Mouse (Mus musculus): ENCODE data around the gene Hs3st1.

Hs3st1 gene

DNA sequence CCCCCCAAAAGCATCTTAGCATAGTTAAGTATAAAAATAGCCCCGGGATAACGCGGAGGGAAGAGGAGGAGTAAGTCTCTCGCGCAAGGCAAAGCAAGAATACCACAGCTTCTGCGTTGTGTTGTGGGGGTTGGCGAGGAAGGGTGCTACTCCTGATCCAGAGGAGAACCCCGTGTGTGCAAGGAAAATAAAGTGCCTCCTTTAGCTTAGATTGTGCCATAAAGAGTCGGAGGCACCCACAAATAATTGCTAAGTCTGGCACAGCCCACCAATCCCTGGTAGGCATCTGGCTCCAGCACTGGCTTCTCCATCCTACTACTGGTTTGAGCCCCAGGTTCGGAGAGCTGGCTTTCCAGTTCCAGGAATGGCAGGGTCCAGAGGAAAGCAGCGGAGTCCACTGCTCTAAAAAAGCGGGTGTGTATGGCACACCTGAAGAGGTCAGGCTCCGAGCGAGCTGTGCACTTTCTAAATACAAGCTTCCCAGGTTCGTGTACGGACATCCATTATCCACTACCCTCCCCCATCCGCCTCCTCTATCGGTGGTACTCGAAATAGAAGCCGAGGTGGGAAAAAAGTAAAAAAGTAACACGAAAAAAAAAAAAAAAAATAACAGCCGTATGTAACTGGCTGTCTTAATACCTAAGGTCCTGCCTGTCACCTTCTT lies 111.9 kb downstream of the Hs3st1 start:
- DNase-seq (ENCODE audit: low spot score): no peak

DNA sequence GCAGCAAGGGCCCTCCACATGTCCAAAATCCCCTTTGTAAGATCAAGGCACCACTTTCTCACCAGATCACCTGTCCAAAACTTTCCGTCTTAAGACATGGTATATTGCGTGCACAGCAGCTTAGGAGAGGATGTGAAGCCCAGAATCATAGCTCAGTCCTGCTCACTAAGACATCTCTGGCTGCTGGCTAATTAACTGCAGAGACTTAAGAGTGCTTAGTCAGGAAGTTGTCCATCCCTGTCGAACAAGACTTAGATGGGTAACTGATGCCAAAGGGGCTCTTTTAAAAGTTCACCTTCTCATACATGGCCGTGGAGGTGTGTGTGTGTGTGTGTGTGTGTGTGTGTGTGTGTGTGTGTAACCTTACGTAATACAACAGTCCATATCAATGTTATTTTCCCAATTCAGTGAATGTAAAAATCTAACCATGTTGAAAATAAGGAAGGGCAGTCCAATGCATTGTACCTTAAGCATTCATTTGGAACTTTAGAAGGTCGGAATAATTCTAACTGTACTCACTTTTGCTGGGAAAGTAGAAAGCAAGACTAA lies 113.0 kb downstream of the Hs3st1 start:
- no peak for DNase-seq (ENCODE audit: low spot score)

DNA sequence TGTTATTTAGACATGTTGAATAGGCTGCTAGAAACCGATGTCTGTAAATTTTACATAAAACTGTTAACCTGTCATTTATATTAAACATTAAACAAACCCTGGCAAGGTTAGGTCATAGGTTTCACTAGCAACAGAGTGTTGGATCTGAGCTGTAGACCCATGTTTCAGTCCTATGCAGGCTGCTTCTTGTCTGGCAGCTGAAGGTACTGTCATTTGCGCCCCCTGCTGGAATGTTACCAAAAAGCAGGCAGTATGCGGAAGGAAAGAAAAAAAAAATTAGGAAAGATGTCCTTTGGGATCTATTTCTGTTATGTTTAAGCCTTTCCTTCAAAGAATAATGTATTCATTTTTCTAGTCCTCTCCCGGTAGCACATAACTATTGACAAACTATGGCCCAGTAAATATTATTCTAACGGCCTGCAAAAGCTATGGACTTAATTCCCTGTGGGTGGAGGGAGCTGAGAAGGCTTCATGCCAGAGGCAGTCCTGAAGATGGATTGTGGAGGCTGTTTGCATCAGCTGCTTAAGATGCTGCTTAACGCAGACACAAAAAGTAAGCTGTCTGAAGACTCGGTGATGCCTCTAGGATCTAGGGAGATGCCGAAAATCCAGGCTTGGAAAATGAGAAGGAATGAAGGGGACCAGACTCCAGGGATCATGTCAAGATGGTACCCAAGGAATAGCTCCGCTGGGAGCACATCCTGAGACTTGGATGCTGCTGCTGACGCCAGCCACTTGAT lies 115.7 kb downstream of the Hs3st1 start:
- DNase-seq (ENCODE audit: low spot score): peak; percentile 58

DNA sequence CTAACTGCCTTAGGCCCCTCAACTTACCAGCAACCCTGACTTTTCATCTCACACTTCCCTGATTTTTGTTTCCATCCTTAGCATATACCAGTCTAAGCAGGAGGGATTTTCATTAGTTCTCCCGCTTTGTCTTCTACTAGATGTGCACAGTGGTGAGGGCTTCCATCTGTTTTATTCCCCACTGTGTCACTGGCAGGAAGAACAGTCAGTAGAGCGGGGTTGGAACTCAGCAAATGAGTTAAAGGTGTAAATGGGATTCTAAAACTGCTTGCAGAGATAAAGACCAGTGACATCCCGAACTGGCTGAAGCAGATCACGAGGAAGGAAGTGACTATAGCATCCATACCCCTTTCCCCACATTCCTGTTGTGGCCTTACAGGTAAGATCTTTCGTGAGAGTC lies 116.3 kb downstream of the Hs3st1 start:
- no peak for DNase-seq (ENCODE audit: low spot score)

DNA sequence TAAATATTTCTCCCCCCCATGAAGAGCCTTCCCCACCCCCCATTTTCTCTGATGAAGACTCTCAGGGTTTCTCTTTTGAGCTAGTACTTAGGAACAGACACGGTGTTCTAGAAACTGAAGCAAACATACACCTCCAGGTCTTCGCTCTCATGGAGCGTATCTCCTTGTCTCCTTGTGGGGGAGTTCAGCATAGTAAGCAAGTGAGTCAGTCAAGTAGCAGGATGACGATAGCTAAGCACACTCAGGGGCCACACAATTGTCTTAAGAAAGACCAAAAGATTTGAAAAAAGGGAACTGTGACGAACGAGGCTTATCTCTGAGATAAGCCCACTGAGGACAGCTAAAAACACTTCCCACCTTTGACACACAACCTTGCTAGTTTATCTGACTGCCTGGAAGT lies 117.4 kb downstream of the Hs3st1 start:
- DNase-seq (ENCODE audit: low spot score): no peak

DNA sequence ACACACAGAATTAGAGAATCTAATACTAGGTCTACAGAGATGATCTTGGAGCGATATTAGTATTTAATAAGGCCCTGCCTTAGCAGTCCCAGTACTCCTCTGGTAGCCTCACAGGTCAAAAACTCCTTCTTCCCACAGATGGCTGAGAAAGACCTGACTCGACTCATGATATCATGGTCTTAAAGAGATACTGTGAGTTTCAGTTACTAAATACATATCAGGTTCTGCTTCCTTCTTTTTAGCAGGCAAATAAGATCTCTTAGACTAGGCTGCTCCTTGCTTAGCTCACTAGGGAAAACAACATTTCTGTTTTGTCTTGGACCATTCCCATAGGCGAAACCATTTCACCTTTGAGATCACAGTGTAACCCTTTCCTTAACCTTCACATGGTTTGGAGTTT lies 119.2 kb downstream of the Hs3st1 start:
- DNase-seq (ENCODE audit: low spot score): no peak

DNA sequence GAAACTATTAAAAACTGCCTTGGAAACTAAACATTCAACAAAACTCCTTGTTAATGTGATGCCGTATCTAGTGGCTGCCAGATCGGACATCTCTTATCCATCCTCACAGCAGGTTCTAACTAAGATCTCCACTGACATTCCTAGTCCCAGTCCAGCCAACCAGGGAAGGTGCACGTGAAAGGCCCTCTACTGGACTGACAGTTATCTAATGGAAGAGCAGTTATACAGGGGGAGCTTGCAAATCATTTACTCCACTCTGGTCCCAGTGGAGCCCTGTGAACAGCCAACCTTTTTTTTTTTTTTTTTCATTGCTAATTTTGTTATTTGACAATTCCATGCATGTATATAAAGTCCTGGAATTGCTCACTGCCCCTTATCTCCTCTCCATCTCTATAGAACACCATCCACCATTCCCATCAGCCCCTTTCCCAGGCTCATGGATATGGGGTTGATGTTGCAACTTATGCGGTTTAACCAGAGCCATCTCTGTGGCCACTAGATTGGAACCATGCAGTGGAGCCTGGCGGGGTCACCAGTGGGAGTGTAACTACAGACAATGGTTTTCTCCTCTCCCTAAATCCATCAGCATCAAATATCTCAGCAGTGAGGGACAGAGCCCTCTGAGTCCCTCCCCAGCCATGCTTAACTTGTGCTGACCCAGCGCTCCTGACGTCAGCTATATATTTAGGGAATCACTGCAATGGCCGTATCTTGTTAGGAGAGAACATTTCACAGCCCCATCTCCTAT lies 120.8 kb downstream of the Hs3st1 start:
- DNase-seq (ENCODE audit: low spot score): no peak

DNA sequence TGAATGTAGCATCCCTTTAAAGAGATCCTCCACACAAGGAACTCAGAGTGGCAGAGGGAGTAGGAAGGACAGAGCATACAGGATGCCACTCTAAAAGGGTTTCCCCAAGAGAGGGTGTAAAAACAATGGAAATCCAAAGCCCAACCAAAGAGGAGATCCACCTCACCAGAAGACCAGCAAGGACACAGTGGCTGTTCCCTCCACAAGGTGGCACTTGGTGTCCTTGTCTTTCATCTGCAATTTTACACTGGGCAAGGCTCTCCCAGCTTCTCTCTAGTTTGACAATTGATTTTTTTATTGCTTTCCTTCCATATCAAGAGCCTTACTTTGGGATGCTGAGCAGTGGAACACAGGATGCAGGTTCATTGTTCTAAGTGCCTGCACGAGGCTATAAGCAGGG lies 122.1 kb downstream of the Hs3st1 start:
- DNase-seq (ENCODE audit: low spot score): no peak

DNA sequence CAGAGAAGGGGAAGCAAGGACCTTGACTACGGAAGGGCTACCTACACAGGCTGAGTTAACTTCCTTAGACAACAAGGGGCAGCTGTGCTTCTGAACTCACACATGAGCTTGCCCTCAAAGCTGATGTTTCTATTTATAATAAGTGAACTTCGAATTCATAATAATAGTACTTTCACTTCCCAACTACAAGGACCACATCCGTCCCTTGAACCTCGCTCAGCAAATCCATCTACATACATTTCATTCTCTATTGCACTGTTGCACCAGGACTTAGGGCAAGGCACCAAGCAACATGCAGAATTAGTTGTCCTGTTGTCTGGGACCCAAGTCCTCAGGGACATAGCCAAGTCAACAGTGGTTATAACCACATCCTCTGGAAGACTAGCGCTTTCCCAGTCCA lies 124.4 kb downstream of the Hs3st1 start:
- DNase-seq (ENCODE audit: low spot score): no peak

DNA sequence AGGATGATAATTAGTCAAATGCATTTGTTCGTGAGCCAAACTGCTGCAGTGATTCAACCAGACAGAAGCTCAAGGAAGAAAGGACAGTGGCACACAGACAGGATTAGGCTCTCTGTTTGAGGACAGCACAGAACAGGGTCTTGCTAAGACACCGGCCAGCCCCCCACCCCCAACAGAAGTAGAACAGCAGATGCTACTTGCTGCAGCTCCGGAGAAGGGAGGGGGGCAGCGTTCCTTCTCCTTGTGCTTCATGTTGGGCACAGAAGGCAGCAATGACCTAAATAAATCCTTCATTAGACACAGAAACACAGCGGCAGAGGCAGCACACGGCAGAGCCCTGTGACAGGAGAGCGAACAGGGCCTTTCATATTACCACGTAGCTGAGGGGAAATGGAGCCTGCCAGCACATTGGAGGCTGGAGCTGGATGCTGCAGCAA lies 130.2 kb downstream of the Hs3st1 start:
- no peak for DNase-seq (ENCODE audit: low spot score)

DNA sequence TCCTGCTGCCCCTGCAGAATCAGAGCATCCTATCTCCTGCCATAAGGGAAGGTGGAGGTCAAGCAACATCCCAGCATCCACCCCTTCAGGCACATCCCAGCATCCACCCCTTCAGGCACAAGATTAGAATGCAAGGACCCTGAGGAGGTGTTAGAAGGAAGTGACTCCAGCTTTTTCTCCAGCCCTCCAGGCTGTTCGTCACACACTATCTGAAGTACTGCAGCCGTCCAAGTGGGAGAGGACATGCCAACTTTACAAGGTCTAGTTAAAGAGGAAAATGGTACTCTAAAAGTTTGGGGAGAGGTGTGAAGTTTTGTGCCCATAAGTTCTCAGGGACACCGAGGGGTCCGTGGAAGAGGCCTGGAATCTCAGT lies 131.1 kb downstream of the Hs3st1 start:
- DNase-seq (ENCODE audit: low spot score): no peak

DNA sequence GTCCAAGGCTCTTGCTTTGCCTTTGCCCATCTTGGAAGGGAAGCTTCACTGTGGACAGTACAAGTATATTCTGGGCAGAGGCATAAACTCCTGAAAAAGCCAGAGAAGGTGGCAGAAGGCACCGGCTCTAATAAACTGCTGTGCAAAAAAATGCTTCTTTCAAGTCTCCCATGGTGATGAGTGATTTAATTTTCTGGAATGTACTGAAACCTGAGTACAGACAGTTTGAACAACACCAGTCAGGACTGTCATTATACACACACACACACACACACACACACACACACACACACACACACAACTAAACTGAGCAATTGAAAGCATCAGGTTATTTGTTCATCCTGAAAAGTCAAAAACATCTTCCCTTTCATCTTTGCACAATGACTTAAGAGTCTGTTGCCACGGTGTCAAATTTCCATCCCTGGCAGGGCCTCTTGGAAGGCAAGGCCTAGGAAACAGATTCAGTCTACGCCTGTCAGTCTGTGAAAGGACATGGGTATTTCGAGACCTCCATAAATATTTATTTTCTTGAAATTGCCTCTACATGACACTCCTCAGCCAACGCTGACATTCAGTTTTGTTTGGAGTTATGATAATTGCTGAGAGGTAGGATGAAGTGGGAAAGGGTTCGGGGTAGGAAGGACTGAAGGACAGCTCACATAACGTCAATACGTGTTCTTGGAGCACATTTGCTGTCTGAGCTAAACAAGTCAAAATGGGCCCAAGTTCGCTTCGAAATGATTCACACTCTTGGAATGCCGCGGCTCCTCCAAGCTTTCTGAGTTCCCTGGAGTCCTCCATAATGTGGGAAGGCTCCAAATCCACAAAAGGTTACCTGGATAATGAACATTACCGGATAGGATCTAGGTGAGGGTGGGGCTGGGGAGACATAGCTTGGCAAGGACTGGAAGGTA lies 131.7 kb downstream of the Hs3st1 start:
- DNase-seq (ENCODE audit: low spot score): no peak

DNA sequence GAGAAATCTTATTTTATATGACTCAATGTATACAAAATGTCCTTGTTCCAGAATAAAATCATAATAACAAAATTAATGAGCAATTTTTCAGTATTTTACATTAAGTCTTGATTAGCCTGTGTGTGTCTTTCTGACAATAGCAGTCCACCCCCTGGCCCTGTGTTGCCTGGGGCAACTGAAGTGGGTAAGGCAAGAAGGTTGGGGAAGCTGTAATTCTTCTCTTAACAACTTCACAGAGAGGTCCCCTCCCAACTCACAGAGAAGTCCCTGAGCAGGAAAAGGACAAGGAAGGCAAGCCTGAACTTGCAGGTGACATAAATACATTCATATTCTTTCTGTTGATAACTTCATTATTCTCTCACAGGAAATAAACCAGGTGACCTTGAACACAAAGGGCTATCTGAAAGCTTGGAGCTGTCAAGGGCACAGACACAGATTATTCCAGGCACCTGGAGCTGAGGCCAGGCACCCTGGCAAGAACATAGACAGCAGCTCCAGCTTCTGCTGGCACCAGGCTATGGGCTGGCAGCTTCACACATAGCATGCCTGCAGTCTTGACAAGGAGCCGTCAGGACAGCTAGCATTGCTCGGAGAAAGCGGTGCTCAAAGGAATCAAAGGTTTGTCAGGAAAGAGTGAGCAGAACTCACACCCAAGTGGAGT lies 134.9 kb downstream of the Hs3st1 start:
- DNase-seq (ENCODE audit: low spot score): no peak

DNA sequence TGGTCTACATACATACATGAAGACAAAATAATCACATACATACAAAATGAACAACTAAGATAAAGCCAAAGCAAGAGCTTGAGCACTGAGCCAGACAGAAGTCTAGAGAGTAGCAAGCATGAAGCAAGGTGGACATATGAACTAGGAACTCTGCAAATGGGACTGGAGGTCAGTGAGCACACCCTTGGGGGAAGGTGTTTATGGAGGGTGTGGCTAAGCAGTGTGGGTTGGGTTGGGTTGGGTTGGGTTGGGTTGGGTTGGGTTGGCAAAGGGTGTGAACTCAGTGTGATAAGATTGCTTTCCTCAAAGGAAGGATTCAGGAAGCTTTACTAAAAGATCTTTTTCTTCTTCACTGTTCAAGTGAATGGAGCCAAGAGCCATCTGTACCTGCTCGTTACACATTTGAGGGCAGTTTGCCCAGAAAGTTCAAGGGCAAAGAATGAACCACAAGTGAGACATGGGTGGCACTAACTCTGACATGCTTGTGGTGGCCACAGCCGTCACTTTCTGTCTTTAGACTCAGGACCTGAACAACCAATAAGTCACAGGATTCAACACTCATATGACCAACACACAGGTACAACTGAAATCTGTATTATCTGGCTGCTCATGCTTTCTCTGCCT lies 137.8 kb downstream of the Hs3st1 start:
- no peak for DNase-seq (ENCODE audit: low spot score)

DNA sequence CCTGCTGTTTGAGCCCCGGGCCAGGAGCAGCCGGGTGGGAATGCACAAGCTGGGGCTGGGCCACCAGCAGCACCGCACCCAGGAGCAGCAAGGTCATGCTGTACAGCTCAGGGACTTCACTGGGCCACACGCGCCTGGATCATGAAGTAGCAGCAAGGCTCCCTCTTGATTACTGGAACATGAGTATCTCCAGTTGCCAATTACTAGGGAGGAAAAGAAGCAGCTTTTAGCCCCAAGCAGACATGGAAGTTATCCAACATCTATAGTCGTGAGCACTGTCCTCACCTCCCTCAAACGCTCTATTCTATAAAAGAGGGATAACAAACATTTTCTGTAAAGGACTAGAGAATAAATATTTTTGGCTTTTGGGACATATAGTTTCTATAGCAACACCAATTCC lies 140.1 kb downstream of the Hs3st1 start:
- DNase-seq (ENCODE audit: low spot score): no peak

DNA sequence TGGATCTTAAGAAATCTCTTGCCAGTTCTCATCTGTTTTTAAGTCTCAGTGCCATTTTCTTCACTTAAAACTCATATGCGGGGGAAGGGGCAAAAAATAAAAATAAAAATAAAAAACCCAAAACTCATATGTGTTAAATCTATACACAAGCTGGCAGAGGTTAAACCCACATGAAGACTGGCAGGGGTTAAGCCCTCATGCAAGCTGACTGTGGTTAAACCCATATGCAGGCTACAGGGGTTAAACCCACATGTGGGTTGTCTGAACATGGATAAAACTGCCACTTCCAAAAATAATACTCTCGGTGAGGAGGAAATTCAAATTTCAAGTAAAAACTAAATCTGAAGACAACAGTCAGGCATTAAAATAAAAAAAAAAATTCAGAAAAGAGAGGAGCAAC lies 141.7 kb downstream of the Hs3st1 start:
- DNase-seq (ENCODE audit: low spot score): no peak

DNA sequence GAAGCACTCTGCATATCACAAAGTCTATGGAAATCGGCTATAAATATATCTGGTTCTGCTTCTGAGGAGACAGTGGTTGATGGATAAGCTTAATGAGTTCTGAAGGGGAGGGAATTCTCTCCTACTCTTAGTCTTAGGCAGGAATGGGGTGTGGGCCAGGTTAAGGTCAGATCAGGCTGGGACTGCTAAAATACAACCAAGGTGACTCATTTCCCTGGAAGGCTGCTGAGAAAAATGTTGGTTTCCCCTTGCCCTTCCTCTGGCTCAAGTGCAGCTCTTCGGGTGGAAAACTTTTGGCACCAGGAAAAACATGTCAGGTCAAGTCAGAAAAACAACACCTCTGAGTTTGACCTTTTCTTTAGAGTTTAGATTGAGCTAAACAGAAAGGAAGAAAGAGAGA lies 143.0 kb downstream of the Hs3st1 start:
- DNase-seq (ENCODE audit: low spot score): no peak

DNA sequence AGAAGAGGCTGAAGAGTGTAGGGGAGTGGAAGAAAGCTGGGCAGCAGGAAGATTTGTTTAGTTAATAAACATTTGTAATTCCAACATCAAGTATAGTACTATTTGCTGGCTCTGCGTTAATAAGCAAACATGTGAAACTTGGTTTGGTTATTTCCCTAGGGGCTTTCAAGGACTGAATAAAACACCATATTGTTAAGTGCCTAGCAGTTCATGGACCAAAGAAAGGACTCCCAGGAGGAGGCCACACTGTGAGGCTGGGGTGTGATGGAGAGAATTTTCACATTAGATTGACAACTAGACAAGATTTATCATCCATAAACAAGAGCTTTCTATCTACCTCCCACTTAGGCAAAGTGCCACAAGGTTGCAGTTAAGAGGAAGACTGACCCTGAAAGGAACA lies 147.0 kb downstream of the Hs3st1 start:
- no peak for DNase-seq (ENCODE audit: low spot score)

DNA sequence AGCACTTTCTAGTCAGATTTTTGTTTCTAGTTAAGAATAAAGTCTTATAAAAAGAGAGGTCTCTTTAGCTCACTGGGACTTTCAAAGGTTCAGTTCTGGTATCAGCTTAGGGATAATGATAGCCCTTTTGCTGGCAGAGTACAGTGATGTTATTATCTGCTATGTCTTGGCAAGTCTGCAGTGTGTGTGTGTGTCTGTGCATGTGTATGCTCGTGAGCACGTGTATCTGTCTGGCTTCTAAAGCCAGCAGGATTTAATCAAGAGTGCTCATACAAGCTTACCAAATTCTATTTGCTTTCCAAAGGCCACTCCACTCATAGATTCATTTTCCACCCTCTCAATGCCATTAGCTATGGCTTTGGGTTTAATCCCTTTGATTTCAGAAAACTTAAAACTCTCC lies 160.5 kb downstream of the Hs3st1 start:
- DNase-seq (ENCODE audit: low spot score): no peak

All from urinary bladder, postnatal 25 days (tissue).